Mouse (Mus musculus): ENCODE data around the gene Mesp2. TPM values are rescaled to one million over a fixed set of nuclear protein-coding genes. Genes with fewer than 3 reads are reported as not detected.

The Mesp2 gene
- polyA plus RNA-seq, 1 experiment from 2014 or later, result 0.57 TPM

DNA sequence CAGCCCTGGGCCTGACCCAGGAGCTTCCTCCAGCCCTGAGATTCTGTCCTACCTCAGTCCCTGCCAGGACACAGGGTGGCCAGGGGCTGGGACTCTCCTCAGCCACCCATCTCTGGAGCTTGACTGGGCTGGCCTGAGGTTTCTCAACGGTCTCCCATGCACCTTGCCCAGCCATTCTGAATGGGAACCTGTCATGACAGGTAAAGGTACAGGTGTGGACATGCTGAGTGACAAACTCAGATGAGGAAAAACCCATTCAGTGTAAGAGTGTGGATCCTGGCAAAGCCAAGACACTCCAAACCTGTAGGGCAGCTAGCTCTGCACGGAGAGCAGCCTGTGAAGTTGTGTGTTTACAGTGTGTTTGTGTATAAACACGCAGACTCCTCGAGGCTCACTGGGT lies 10.2 kb upstream of the Mesp2 start:
- H3K4me2 ChIP-seq (replicated peaks; ENCODE audit: low read depth, low read length), result no peak overlapping the region
- H3K27me3 ChIP-seq (ENCODE audit: control insufficient read depth, insufficient read depth, low read length), result no peaks in the 10 kb centered on the region; the same call in 1 of the 2 replicates
- no peak for ATAC-seq (ENCODE audit: low FRiP score, low TSS enrichment)
- H3K36me3 ChIP-seq (ENCODE audit: control insufficient read depth, insufficient read depth, low read length), result no peaks in the 10 kb centered on the region
- H3K4me3 ChIP-seq (ENCODE audit: low read length), result no peak overlapping the region
- H3K9ac ChIP-seq (ENCODE audit: low read depth, low read length), result no peak overlapping the region
- H3K4me1 ChIP-seq (ENCODE audit: control insufficient read depth, insufficient read depth, low read length), result no peaks in the 10 kb centered on the region
- 82% methylated on average over 4 of the region's 4 CpGs for WGBS
- H3K9me3 ChIP-seq (ENCODE audit: control insufficient read depth, low read length), result no peaks in the 10 kb centered on the region
- H3K27ac ChIP-seq (ENCODE audit: low read depth, low read length), result no peak overlapping the region

DNA sequence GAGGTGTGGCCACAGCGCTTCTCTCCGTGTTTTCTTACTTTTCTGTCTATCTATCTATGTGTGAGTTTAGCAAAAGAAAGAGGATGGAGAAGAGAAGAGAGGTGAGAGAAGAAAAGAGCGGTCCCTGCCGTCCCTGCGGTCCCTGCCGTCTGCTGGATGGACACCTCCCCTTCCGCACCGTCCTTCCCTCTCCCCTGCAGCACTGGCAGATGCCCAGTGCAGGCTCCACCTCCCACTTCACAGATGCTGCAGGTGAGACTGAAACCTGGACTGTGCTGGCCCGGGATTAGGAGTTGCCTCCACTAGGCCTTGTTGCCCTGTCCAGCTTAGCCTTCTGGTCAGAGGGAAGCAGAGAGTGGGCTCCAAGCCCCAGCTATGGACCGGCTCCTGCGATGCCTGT lies 9.1 kb upstream of the Mesp2 start:
- Histone ChIP-seq H3K9ac (ENCODE audit: low read depth, low read length) (no peak overlapping the region), H3K4me2 (replicated peaks; ENCODE audit: low read depth, low read length) (no peak overlapping the region), H3K27ac (ENCODE audit: low read depth, low read length) (no peak overlapping the region), H3K4me3 (ENCODE audit: low read length) (no peak overlapping the region), H3K9me3 (ENCODE audit: control insufficient read depth, low read length) (no peaks in the 10 kb centered on the region), H3K27me3 (ENCODE audit: control insufficient read depth, insufficient read depth, low read length) (no peaks in the 10 kb centered on the region; the same call in 1 of the 2 replicates), H3K4me1 (ENCODE audit: control insufficient read depth, insufficient read depth, low read length) (no peaks in the 10 kb centered on the region), H3K36me3 (ENCODE audit: control insufficient read depth, insufficient read depth, low read length) (no peaks in the 10 kb centered on the region)
- 78% methylated on average over 11 of the region's 11 CpGs for WGBS
- no peak for ATAC-seq (ENCODE audit: low FRiP score, low TSS enrichment)

DNA sequence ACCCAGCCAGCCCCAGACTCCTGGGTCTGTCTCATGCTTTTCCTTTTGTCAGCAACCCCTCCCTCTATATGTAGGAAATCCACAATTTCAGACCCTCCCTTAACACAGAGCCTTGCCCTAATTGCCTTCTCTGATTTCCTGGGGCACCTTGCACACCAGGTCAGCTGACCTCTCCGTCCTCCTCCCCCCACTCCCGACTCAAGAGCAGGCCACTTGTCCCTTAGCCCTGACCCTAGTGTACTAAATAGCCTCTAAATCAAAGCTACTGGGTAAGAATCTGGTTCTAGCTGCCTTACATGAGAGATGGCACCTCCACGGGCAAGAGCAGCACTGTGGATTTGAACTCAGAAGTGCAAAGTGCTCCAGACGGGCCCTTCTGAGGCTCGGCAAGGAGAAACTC lies 8.5 kb upstream of the Mesp2 start:
- no peak for ATAC-seq (ENCODE audit: low FRiP score, low TSS enrichment)
- no peaks in the 10 kb centered on the region for H3K4me1 ChIP-seq (ENCODE audit: control insufficient read depth, insufficient read depth, low read length)
- no peaks in the 10 kb centered on the region; the same call in 1 of the 2 replicates for H3K27me3 ChIP-seq (ENCODE audit: control insufficient read depth, insufficient read depth, low read length)
- H3K9me3 ChIP-seq (ENCODE audit: control insufficient read depth, low read length), result no peaks in the 10 kb centered on the region
- no peaks in the 10 kb centered on the region for H3K36me3 ChIP-seq (ENCODE audit: control insufficient read depth, insufficient read depth, low read length)
- no peak overlapping the region for H3K4me2 ChIP-seq (replicated peaks; ENCODE audit: low read depth, low read length)
- H3K9ac ChIP-seq (ENCODE audit: low read depth, low read length), result no peak overlapping the region
- WGBS, result 37% methylated on average over 5 of the region's 5 CpGs
- H3K27ac ChIP-seq (ENCODE audit: low read depth, low read length), result no peak overlapping the region
- H3K4me3 ChIP-seq (ENCODE audit: low read length), result no peak overlapping the region

DNA sequence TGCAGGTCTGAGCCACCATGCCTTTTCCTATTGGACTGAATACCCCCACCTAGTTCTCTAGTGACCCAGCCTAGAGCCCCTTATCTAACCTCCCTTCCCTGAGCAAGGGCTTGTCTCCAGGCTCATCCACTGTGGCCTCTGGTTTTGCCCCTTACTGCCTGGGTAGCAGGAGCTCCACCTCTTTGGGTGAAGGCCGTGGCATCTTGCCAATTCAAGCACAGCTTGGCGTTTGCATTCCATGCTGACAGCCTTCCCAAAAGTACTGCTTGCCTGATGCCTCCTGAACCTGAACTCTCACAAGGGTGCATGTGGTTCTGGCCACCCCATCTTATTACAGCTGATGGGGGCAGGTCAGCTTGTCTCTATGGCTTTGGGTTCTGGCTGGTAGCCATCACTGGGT lies 6.6 kb upstream of the Mesp2 start:
- Histone ChIP-seq H3K9ac (ENCODE audit: low read depth, low read length) (no peak overlapping the region), H3K36me3 (ENCODE audit: control insufficient read depth, insufficient read depth, low read length) (no peaks in the 10 kb centered on the region), H3K9me3 (ENCODE audit: control insufficient read depth, low read length) (no peaks in the 10 kb centered on the region), H3K4me2 (replicated peaks; ENCODE audit: low read depth, low read length) (no peak overlapping the region), H3K4me3 (ENCODE audit: low read length) (no peak overlapping the region), H3K27ac (ENCODE audit: low read depth, low read length) (no peak overlapping the region), H3K4me1 (ENCODE audit: control insufficient read depth, insufficient read depth, low read length) (no peaks in the 10 kb centered on the region), H3K27me3 (ENCODE audit: control insufficient read depth, insufficient read depth, low read length) (no peaks in the 10 kb centered on the region)
- ATAC-seq (ENCODE audit: low FRiP score, low TSS enrichment), result no peak
- 50% methylated on average over 2 of the region's 2 CpGs for WGBS

DNA sequence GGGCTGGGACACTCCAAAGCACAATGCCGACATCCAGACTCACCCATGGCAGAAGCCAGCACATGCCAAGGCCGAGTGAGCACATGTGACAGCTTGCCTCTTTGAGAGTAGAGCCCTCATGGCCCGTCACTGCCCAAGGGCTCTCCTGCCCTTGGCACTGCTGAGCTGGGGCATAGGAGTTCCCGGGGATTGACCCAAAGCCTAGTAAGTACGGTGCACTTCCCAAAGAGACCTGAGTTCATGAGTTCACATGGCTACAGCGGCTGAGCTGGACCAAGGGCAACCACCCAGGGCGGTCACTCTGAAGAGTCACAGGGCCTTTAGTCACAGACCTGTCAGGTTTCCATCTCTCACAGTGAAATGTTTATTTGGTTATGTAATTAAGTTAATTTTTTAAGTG lies 2.0 kb upstream of the Mesp2 start:
- 90% methylated on average over 7 of the region's 7 CpGs for WGBS
- Histone ChIP-seq H3K9me3 (ENCODE audit: control insufficient read depth, low read length) (no peaks in the 10 kb centered on the region), H3K27me3 (ENCODE audit: control insufficient read depth, insufficient read depth, low read length) (peaks cover 22% of the 10 kb centered on the region), H3K27ac (ENCODE audit: low read depth, low read length) (no peak overlapping the region), H3K4me1 (ENCODE audit: control insufficient read depth, insufficient read depth, low read length) (no peaks in the 10 kb centered on the region), H3K4me2 (replicated peaks; ENCODE audit: low read depth, low read length) (no peak overlapping the region), H3K36me3 (ENCODE audit: control insufficient read depth, insufficient read depth, low read length) (no peaks in the 10 kb centered on the region), H3K4me3 (ENCODE audit: low read length) (no peak overlapping the region), H3K9ac (ENCODE audit: low read depth, low read length) (no peak overlapping the region)
- ATAC-seq (ENCODE audit: low FRiP score, low TSS enrichment), result no peak

DNA sequence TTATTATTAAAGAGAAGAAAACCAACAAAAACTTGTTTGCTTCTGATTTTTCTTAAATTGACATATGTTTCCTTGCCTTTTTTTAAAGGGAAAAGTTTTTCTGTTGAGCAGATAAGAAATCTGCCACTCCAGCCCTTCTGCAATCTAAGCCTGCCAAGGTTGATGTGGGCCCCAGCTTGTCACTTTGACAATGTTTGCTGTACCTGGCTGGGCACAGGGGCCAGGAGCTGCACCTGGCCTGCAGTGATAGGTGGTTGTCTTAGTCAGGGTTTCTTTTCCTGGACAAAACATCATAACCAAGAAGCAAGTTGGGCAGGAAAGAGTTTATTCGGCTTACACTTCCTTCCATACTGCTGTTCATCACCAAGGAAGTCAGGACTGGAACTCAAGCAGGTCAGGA lies 2.9 kb downstream of the Mesp2 start:
- no peak for ATAC-seq (ENCODE audit: low FRiP score, low TSS enrichment)
- Histone ChIP-seq H3K27ac (ENCODE audit: low read depth, low read length) (no peak overlapping the region), H3K4me2 (replicated peaks; ENCODE audit: low read depth, low read length) (no peak overlapping the region), H3K4me3 (ENCODE audit: low read length) (no peak overlapping the region), H3K4me1 (ENCODE audit: control insufficient read depth, insufficient read depth, low read length) (no peaks in the 10 kb centered on the region), H3K36me3 (ENCODE audit: control insufficient read depth, insufficient read depth, low read length) (no peaks in the 10 kb centered on the region), H3K9me3 (ENCODE audit: control insufficient read depth, low read length) (no peaks in the 10 kb centered on the region), H3K9ac (ENCODE audit: low read depth, low read length) (no peak overlapping the region), H3K27me3 (ENCODE audit: control insufficient read depth, insufficient read depth, low read length) (peaks cover 22% of the 10 kb centered on the region)
- WGBS, result 84% methylated on average over 1 of the region's 1 CpGs

DNA sequence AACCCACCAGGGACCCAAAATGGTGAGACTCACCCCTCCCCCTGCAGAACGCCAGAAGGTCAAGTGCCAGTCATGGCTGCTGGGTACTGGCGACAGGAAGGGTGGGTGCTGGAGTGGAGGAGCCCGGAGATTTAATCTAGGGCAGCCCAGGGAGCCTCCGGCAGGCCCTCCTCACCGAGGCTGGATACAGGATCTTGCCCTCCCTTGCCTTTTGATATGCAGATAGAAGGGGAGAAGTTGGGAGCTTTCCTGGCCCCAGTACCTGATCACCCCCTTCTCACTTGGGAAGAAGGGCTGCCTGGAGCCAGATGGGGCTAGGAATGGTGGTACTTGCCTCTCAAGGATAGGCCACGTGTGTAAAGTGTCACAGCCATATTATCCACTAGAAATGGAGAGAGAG lies 7.8 kb downstream of the Mesp2 start:
- Histone ChIP-seq H3K27me3 (ENCODE audit: control insufficient read depth, insufficient read depth, low read length) (no peaks in the 10 kb centered on the region), H3K9me3 (ENCODE audit: control insufficient read depth, low read length) (no peaks in the 10 kb centered on the region), H3K36me3 (ENCODE audit: control insufficient read depth, insufficient read depth, low read length) (no peaks in the 10 kb centered on the region), H3K9ac (ENCODE audit: low read depth, low read length) (no peak overlapping the region), H3K4me3 (ENCODE audit: low read length) (no peak overlapping the region), H3K4me2 (replicated peaks; ENCODE audit: low read depth, low read length) (no peak overlapping the region), H3K4me1 (ENCODE audit: control insufficient read depth, insufficient read depth, low read length) (peaks cover 5% of the 10 kb centered on the region; the same call in 1 of the 2 replicates), H3K27ac (ENCODE audit: low read depth, low read length) (no peak overlapping the region)
- 5% methylated on average over 6 of the region's 6 CpGs for WGBS
- no peak for ATAC-seq (ENCODE audit: low FRiP score, low TSS enrichment)

DNA sequence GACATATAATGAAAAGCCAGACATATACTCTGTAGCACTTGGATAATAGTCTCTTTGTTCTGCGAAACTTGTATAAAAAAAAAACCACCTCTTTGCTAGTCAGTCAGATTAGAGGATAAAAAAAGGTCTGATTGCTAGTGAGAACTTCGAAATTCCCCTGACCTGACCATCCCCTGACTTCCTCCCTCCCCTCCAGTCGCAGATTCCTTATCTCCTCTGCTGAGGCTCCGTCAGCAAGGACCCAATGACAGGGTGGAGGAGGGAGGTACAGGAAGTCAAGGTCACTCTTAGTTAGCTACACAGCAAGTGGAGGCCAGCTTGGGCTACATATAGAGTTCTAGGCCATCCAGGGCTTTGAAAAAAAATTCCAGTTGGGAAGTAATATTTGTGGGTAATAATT lies 9.0 kb downstream of the Mesp2 start:
- ATAC-seq (ENCODE audit: low FRiP score, low TSS enrichment), result no peak
- no peaks in the 10 kb centered on the region for H3K36me3 ChIP-seq (ENCODE audit: control insufficient read depth, insufficient read depth, low read length)
- 29% methylated on average over 4 of the region's 4 CpGs for WGBS
- no peaks in the 10 kb centered on the region for H3K27me3 ChIP-seq (ENCODE audit: control insufficient read depth, insufficient read depth, low read length)
- H3K9ac ChIP-seq (ENCODE audit: low read depth, low read length), result no peak overlapping the region
- H3K4me3 ChIP-seq (ENCODE audit: low read length), result no peak overlapping the region
- no peaks in the 10 kb centered on the region; the same call in 1 of the 2 replicates for H3K9me3 ChIP-seq (ENCODE audit: control insufficient read depth, low read length)
- H3K4me2 ChIP-seq (replicated peaks; ENCODE audit: low read depth, low read length), result no peak overlapping the region
- H3K4me1 ChIP-seq (ENCODE audit: control insufficient read depth, insufficient read depth, low read length), result peaks cover 5% of the 10 kb centered on the region; the same call in 1 of the 2 replicates
- H3K27ac ChIP-seq (ENCODE audit: low read depth, low read length), result no peak overlapping the region

DNA sequence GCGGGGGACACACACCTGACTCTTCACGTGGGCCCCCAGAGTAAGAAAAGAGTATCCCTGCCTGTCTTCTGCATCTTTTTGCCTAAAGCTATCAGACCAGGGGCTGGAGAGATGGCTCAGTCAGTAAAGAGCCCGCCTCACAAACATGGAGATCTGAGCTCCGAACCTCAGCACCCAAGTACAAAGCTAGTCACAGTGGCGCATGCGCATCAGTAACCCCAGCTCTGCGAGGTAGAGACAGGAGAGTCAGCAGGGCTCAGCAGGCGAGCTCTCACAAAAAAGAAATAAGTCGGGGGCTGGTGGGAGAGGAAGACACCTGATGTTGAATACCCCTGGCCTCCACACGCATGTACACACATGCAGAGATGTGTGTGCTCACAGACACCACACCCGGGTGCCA lies 9.5 kb downstream of the Mesp2 start:
- ATAC-seq (ENCODE audit: low FRiP score, low TSS enrichment), result no peak
- WGBS, result 65% methylated on average over 11 of the region's 11 CpGs
- no peak overlapping the region for H3K4me2 ChIP-seq (replicated peaks; ENCODE audit: low read depth, low read length)
- H3K27ac ChIP-seq (ENCODE audit: low read depth, low read length), result no peak overlapping the region
- H3K4me3 ChIP-seq (ENCODE audit: low read length), result no peak overlapping the region
- no peaks in the 10 kb centered on the region; the same call in 1 of the 2 replicates for H3K9me3 ChIP-seq (ENCODE audit: control insufficient read depth, low read length)
- no peaks in the 10 kb centered on the region for H3K27me3 ChIP-seq (ENCODE audit: control insufficient read depth, insufficient read depth, low read length)
- no peak overlapping the region for H3K9ac ChIP-seq (ENCODE audit: low read depth, low read length)
- H3K36me3 ChIP-seq (ENCODE audit: control insufficient read depth, insufficient read depth, low read length), result no peaks in the 10 kb centered on the region
- H3K4me1 ChIP-seq (ENCODE audit: control insufficient read depth, insufficient read depth, low read length), result peaks cover 5% of the 10 kb centered on the region; the same call in 1 of the 2 replicates
